Mouse (Mus musculus) bone marrow macrophage, adult 2 months (primary cell): Measurements from ENCODE around the gene Rimklb.

Experiments
- CTCF ChIP-seq: IDR thresholded peaks from 2 replicates; pipeline ENCODE4 v1.5.1; 2012; ENCODE audit warnings: low read depth, mild to moderate bottlenecking, low read length, moderate library complexity
- POLR2A ChIP-seq: IDR thresholded peaks from 2 replicates; pipeline ENCODE4 v1.6.1; 2012; ENCODE audit warnings: mild to moderate bottlenecking, low read depth, low read length, borderline replicate concordance

GRCm38 (mm10) chr6:122531466-122532174 is 33.1 kb upstream of the Rimklb start:
- TF ChIP-seq CTCF (no peak), POLR2A (no peak)
